Mouse (Mus musculus) layer of hippocampus, postnatal 36 days (tissue): ENCODE results near the gene Col8a1. TPM values are rescaled to one million over a fixed set of nuclear protein-coding genes. Genes with fewer than 3 reads are reported as not detected.

Experiments
- DNase-seq, 2 experiments: peaks; one replicate each; pipeline ENCODE4 v3.0.0; 2022
- total RNA-seq, 2 experiments: library from RNA; stranded (reverse); gene quantifications; 2 replicates each; pipeline ENCODE4 v1.2.3; 2021

Gene Col8a1
- total RNA-seq, 2 experiments from 2014 or later = 0.37 to 1.4 TPM

DNA sequence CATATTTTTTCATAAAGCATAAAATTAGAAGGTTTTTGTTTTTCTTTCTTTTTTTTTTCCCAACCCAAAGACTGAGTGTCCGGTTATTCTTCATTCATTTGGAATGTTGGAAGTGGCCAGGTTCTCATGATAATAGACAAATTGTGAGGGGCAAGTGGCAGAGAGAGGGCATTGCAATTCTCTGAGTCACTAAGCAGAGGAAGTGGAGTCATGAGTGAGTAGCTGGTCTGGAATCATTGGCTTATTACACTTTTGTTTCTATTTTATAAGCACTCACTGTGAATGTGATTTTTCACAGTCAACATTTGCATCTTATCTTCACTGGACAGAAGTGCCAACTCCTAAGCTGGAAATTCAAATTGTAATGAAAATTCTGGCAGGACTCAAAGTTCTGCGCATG lies 82.9 kb downstream of the Col8a1 start:
- DNase-seq = no peak

- DNase-seq = no peak
Measured at GRCm38 (mm10) chr16:57669348-57669747, 85.2 kb downstream of the Col8a1 start.

GRCm38 (mm10) chr16:57662661-57663060 lies 91.9 kb downstream of the Col8a1 start:
- no peak for DNase-seq

GRCm38 (mm10) chr16:57649888-57650287 lies 104.6 kb downstream of the Col8a1 start:
- DNase-seq = no peak

- DNase-seq = no peak
Measured at GRCm38 (mm10) chr16:57641346-57641885, 113.1 kb downstream of the Col8a1 start.

DNA sequence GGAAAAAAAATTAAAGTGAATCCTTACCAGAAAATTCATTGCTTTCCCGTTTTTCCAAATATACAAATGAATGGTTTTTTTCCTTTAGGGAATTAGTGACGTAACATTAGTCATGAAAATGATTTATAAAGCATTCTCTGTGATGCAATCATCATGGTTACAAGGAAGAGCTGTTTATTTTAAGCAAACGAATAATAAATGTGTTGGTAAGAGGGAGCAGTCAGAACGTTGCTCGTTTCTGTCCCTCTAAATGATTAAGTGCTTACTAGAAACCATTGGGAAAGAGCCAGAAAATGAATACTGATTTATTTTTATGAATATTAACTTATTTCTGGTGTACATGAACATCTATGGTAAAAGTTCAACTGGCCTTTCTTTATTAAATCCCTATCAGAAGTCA lies 119.8 kb downstream of the Col8a1 start:
- DNase-seq = no peak

GRCm38 (mm10) chr16:57634191-57634590 lies 120.3 kb downstream of the Col8a1 start:
- DNase-seq = peak; percentile 56 to 65

- DNase-seq = no peak
Measured at GRCm38 (mm10) chr16:57611768-57612167, 142.8 kb downstream of the Col8a1 start.

GRCm38 (mm10) chr16:57606444-57607227 lies 147.9 kb downstream of the Col8a1 start, which contains the start of gene Cmss1:
TSS of gene Cmss1 (minus strand) at chr16:57606864.
- DNase-seq = peak; percentile 72 to 77

- DNase-seq = no peak
Measured at GRCm38 (mm10) chr16:57601031-57601430, 153.5 kb downstream of the Col8a1 start.

DNA sequence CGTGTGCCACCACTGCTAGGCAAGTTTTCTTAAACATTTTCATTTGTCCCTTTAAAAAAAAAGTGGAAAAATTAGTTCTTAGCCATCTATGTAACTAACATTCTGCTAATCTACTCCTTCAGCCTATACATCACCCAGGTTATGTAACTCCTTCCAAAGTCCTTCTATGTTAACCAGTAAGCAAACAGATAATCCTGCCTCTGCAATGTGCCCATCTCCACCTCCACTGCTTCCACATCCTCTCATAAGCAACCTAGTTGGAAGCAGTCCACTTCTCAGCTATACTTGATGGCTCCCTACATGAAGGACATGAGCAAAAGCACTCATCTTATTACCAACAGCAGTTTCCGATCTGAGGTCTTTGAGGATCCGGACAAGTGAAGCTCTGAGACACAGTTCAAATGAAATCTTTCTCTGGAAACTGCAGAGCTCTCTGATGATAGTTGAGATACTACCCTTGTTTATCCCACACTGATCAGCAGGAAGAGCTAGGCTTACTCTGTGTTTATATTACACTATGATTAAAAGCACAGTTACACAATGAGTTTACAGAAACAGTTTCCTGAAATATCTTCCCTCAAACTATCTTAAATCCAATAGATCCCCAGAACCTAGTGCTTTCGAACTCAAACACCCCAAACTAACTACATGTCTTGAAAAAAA lies 157.1 kb downstream of the Col8a1 start:
- no peak for DNase-seq

- DNase-seq = peak in 1 of 2 experiments; percentile 4
Measured at GRCm38 (mm10) chr16:57593422-57594157, 160.9 kb downstream of the Col8a1 start.

DNA sequence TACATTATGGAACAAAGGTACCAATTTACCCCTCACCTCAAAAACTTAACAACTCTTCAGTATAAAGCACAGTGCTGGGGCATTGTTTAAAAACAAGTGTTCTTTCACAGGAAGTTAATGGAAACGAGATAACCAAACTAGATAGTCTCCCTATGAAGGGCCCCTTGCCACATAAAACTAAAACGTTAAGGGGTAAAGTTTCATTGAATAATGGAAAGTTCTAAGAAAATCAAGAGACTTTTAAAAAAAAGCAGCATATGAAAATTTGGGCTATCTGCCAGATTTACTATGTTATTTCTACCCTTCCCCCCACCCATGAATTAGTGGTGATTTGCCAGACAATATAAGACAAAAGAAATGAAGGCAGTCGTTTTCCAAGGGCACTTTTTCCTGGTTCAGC lies 169.3 kb downstream of the Col8a1 start:
- no peak for DNase-seq

DNA sequence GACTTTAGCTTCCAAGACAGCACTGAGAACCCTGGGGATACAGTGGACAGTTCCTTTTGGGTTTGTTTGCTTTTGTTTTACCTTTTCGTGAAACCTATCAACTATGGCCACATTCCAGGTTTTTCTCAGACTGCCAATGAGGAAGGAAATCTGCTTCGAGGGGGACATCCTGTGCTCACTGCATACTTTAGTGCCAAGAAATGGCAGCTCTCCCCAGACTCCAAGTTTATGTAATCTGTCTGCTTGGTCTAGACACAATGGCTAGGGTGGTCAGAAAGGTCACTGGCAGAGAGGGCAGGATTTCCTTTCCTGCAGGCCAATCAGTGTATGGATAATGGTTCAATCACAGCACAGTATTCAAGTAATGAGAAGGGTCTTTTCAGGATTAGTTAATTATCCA lies 172.5 kb downstream of the Col8a1 start:
- DNase-seq = no peak

DNA sequence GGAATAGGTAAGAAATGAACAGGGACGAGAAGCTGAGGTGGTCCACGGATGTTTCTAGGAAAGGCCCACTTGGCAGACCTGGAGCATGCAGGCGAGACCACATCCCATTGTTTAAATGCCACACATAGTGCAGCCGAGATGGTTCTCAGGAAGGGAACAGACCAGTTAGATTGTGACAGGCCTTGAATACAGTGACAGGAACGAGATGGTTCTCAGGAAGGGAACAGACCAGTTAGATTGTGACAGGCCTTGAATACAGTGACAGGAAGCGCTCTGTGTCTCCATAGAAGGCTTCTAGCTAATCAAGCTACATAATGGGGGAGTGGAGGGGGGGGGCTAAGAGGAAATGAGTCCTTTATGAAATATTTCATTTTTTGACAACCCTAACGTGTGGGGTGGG lies 174.5 kb downstream of the Col8a1 start:
- DNase-seq = no peak

- no peak for DNase-seq
Measured at GRCm38 (mm10) chr16:57577519-57577918, 177.0 kb downstream of the Col8a1 start.

DNA sequence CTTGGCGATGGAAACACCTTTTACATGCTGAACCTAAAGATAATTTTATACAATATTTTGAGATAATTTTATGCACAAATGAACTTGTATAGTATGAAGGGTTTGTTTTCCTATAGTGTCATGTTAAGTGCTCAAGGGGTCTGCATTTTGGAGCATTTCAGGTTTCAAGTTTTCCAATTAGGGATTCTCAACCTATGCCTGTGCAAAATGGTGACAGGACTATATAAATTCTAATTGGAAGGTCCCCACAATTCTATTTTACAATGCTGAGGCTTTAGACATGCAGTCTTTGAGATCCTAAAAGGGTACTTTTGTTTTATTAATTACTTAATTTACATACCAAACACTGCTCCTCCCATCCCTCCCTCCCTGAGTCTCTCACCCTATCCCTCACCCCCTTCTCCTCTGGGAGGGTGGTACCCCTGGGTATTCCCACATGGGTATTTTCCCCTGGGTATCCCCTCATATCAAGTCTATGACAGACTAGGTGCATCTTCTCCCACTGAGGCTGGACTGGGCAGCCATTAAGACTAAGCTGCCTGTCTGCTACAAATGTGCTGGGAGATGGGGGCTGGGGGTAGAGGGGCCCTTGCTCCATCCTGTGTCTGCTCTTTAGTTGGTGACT lies 178.7 kb downstream of the Col8a1 start:
- DNase-seq = no peak

Other genes with a start within 250 kb of the Col8a1 start
- 10 to 100 TPM; 15.6 to 16.9 TPM for gene Cmss1, start 147.9 kb downstream of the Col8a1 start, total RNA-seq